Mouse (Mus musculus): Measurements from ENCODE around the gene B430306N03Rik. TPM values are rescaled to one million over a fixed set of nuclear protein-coding genes. Genes with fewer than 3 reads are reported as not detected.

Gene B430306N03Rik
- total RNA-seq, 2 experiments from 2014 or later: 0.05 to 0.34 TPM

GRCm38 (mm10) chr17:48362966-48363365 lies 47.0 kb downstream of the B430306N03Rik start:
- DNase-seq: peak; percentile 51

GRCm38 (mm10) chr17:48363421-48363965 lies 47.6 kb downstream of the B430306N03Rik start:
- DNase-seq: no peak

GRCm38 (mm10) chr17:48365511-48366155 lies 49.7 kb downstream of the B430306N03Rik start:
- no peak for DNase-seq

GRCm38 (mm10) chr17:48366806-48367205 lies 50.9 kb downstream of the B430306N03Rik start:
- DNase-seq: no peak

GRCm38 (mm10) chr17:48371621-48372020 lies 55.7 kb downstream of the B430306N03Rik start:
- no peak for DNase-seq

- DNase-seq: no peak
These were observed 57.0 kb downstream of the B430306N03Rik start for GRCm38 (mm10) chr17:48372987-48373386.

- no peak for DNase-seq
These were observed 60.2 kb downstream of the B430306N03Rik start for GRCm38 (mm10) chr17:48376102-48376501.

Other genes starting within 250 kb of the B430306N03Rik start
- not detected for gene 1700067P10Rik, start 226.8 kb upstream of the B430306N03Rik start, total RNA-seq (2021)
- gene 9830107B12Rik, start 169.9 kb upstream of the B430306N03Rik start, total RNA-seq (2021): not detected
- under 1 TPM in 1 of 2 experiments, not detected in 1; 0.23 TPM for gene A530064D06Rik, start 148.9 kb upstream of the B430306N03Rik start, total RNA-seq (2021)
- gene Trem1, start 83.4 kb upstream of the B430306N03Rik start, total RNA-seq (2021): under 1 TPM in 1 of 2 experiments, not detected in 1; 0.11 TPM
- gene Trem3, start 68.4 kb upstream of the B430306N03Rik start, total RNA-seq (2021): under 1 TPM in 1 of 2 experiments, not detected in 1; 0.27 TPM
- under 1 TPM in 1 of 2 experiments, not detected in 1; 0.36 TPM for gene Treml4, start 51.8 kb upstream of the B430306N03Rik start, total RNA-seq (2021)
- gene Treml2, start 16.6 kb upstream of the B430306N03Rik start, total RNA-seq (2021): under 1 TPM in 1 of 2 experiments, not detected in 1; 0.18 TPM
- gene Trem2, start 30.3 kb downstream of the B430306N03Rik start, total RNA-seq (2021): 1 to 10 TPM; 1.4 to 1.8 TPM
- not detected for gene Treml1, start 43.8 kb downstream of the B430306N03Rik start, total RNA-seq (2021)
- gene Nfya, start 93.8 kb downstream of the B430306N03Rik start, total RNA-seq (2021): 10 to 100 TPM; 11.3 to 19.2 TPM
- gene Oard1, start 93.9 kb downstream of the B430306N03Rik start, total RNA-seq (2021): 10 to 100 TPM in 1 of 2 experiments, 1 to 10 TPM in 1; 9.8 to 11.4 TPM
- gene Apobec2, start 116.8 kb downstream of the B430306N03Rik start, total RNA-seq (2021): 100 to 1,000 TPM; 515 to 520 TPM
- under 1 TPM in 1 of 2 experiments, not detected in 1; 0.93 TPM for gene Tspo2, start 135.4 kb downstream of the B430306N03Rik start, total RNA-seq (2021)
- gene Unc5cl, start 138.8 kb downstream of the B430306N03Rik start, total RNA-seq (2021): not detected

Measured in gastrocnemius, postnatal 10 days (tissue).